Mouse (Mus musculus) cerebellum, adult 11 months (tissue): ENCODE measurements at regions not wholly inside any gene's neighbourhood (a gene's known extent, or its start where the extent isn't known, plus 50 kb on each side); places are given as distances from the start of the nearest gene placed in this dataset.
A peak's percentile ranks its signal among the peaks of the same experiment; 100 is the strongest.

Experiments
- DNase-seq: peaks from one replicate; pipeline ENCODE4 v3.0.0; 2022

- no peak for DNase-seq
These were observed 95.4 kb upstream of the Egr2 start for GRCm38 (mm10) chr10:67439844-67440243.

DNA sequence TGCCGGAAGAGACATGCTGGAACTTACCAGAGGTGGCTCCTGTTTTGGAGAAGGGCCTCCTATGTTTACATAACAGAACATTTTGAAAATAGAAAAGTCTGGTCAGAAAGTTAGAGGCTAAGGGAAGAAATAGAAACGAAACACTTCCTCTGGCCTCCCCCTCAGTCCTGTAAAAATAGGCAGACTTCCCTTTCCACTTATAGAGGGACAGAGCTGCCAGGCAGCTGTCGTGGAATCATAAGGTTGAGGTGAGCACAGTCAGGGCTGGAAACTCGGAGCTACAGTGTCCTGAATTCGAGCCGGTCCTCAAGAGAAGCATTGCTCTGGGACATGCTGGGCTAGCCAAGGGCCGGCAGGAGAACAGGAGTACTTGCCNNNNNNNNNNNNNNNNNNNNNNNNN lies 94.0 kb upstream of the Egr2 start:
- no peak for DNase-seq

GRCm38 (mm10) chr10:67448875-67449274 lies 86.4 kb upstream of the Egr2 start:
- DNase-seq, result no peak

GRCm38 (mm10) chr10:67454149-67454548 lies 81.1 kb upstream of the Egr2 start:
- DNase-seq, result no peak

GRCm38 (mm10) chr10:67458447-67459272 lies 76.6 kb upstream of the Egr2 start:
- DNase-seq, result no peak

DNA sequence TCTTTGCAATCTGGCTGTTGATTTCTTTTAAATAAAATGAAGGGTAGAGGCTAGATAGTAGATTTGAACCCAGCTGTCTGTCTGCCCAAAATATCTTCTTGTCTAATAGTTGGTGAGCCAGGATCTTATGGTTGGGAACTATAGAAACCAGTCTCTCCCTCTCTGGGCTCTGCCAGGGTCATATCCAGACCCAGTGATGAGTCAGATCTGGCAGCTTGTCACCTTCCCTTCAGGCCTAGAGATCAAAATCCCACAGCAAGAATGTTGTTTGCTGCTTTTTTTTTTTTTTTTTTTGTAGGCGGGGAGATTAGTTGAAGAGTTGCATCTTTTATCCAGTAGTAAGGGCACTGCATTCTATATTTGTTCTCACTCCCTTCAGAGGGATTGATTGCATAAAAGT lies 74.0 kb upstream of the Egr2 start:
- no peak for DNase-seq

DNA sequence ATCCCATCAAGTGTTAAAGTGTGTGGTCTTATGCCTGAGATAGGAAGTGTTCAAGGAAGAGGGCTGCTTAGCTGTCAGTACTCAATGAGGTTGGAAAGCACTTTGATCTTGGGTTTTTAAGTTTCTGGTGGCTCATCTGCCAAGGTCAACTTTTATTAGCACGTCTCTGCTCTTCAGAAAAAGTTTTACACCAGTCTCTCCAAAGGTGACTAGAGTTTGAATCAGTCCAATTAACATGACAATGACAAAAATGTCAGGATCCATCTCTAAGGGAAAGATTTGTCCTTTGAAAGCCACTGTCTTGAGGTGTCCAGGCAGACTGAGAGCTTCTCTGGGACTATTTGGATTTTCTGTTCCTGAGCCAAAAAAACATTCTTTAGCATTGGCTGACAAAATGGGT lies 73.4 kb upstream of the Egr2 start:
- no peak for DNase-seq

GRCm38 (mm10) chr10:67468724-67469123 lies 66.6 kb upstream of the Egr2 start:
- DNase-seq, result no peak

DNA sequence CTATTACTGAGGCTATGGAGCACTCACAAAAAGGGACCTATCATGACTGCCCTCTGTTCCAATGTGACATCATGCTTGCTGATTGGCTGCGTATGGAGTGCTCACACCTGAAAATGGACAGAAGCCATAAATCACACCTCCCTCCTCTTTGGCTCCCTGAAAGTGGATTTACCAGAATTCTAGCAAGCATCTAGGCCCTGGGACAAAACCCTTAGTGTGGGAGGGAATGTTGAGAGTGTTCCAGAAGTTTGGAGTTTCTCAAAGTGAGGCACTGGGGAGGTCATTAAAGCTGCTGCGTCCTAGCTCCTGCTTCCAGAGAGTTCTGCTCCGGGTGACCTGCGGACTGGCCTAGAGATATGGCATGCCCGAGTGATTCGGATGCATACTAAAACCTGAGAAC lies 62.3 kb upstream of the Egr2 start:
- no peak for DNase-seq

- no peak for DNase-seq
These were observed 60.9 kb upstream of the Egr2 start for GRCm38 (mm10) chr10:67474336-67474735.

GRCm38 (mm10) chr10:67482268-67482667 lies 53.0 kb upstream of the Egr2 start:
- DNase-seq, result peak; percentile 8

DNA sequence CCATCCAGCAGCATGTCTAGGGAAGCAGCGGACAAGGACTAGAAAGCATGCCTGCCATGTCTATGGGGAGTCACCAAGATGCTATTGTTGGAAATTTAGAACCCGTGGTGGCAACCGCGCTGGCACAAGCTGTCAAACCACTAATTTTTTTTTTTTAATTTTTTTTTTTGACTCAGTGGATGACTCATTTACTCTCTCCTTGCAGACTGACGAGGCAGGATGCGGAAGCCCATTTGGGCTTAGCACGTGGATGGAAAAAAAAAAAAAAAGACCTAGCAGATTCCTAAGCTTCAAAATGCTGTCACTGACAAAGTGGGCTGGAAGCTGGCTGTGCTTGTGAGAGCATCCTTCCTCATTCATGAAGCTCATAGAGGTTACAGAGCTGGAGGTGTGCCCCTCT lies 51.9 kb upstream of the Egr2 start:
- DNase-seq, result no peak

DNA sequence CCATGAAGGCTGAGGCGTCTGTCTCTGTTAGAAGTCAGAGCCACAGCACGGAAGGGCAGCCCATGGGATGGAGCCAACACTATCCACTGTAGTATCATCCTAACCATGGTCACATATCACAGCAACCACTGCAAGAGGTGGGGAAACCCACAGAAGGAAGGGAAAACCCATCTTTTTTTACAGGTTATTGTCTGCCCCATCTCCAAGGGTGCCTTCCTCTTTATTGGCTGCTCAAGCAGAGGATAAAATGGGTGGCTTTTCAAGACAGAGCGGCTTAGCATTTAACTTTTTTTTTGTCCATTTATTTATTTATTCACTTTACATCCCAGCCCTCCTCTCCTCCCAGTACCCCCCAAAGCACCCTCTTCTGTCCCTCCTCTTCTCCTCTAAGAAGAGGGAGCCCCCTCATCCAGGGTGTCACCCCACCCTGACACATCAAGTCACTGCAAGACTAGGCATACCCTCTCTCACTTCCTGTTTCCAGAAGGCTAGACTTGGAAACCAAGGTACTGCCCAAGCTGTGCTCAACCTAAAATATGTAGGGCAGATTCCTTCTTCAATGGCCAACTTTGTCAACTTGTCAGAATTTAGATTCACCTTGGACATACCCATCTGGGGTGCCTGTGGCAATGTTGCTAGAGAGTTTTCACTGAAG lies 51.1 kb upstream of the Egr2 start:
- DNase-seq, result no peak
